Mouse (Mus musculus): ENCODE results near the gene Acsl5.

The Acsl5 gene

DNA sequence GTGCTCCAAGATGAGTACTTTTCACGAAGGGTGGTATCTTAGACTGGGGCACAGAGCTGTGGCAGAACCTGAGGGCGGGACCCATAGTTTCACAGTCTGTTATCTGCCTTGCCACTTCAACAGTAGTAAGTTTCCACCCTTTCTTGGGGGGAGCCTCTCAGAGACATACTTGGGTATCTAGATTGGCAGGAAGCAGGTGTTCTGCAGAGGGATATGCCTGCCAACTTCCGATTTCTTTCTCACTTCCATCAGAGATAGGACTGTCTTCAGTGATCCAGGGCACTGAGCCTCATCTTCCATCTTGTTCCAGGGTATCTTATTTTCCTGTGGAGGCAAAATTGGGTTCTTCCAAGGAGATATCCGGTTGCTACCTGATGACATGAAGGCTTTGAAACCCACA lies 32.4 kb downstream of the Acsl5 start:
- DNase-seq (ENCODE audit: low spot score in 2 of 2) = no peak

- no peak for DNase-seq (ENCODE audit: low spot score in 2 of 2)
Measured at GRCm38 (mm10) chr19:55286034-55286433, 34.3 kb downstream of the Acsl5 start.

- no peak for DNase-seq (ENCODE audit: low spot score in 2 of 2)
Measured at GRCm38 (mm10) chr19:55288974-55289373, 37.2 kb downstream of the Acsl5 start.

GRCm38 (mm10) chr19:55290621-55291270 lies 39.0 kb downstream of the Acsl5 start:
- no peak for DNase-seq (ENCODE audit: low spot score in 2 of 2)

DNA sequence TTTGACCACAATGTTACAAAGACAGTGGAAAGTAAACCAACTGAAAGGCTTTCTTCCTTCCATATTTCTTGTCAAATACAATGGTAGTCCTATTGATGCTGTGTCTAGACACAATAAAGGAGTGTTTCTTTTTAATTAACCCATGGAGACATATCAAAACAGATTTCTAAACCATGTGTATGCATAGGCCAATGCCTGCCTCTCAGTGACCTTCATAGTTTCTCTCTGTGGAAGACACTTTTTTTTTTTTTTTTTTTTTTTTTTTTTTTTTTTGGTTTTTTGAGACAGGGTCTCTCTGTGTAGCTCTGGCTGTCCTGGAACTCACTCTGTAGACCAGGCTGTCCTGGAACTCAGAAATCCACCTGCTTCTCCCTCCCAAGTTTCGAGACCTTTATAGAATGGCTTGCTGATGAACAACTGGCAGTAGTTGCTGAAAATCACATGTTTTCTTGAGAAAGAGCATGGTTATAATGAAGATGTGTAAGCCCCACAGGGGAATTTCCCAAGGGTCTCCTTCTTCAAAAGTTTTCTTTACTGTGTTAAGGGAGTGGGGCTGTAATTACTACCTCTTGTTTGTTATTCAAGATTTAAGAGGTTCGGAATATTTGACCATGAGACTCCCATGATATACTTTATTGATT lies 40.6 kb downstream of the Acsl5 start:
- no peak for DNase-seq (ENCODE audit: low spot score in 2 of 2)

GRCm38 (mm10) chr19:55293175-55293574 lies 41.4 kb downstream of the Acsl5 start:
- DNase-seq (ENCODE audit: low spot score in 2 of 2) = no peak

DNA sequence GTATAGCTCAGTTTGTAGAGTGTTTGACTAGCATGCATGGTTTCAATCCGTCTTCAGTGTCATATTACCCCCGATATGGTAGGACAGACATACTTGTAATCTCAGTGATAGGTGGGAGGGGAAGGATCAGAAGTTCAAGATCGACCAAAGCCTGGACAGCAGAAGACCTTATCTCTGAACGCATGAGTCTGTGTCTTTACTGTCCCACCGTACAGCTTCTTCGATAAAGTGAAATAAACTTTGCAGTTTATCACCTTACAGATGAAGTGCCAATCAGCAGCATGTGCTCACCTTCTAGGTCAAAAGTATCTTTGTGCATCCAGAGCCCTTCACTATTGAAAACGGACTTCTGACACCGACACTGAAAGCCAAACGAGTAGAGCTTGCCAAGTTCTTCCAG lies 43.3 kb downstream of the Acsl5 start:
- no peak for DNase-seq (ENCODE audit: low spot score in 2 of 2)

DNA sequence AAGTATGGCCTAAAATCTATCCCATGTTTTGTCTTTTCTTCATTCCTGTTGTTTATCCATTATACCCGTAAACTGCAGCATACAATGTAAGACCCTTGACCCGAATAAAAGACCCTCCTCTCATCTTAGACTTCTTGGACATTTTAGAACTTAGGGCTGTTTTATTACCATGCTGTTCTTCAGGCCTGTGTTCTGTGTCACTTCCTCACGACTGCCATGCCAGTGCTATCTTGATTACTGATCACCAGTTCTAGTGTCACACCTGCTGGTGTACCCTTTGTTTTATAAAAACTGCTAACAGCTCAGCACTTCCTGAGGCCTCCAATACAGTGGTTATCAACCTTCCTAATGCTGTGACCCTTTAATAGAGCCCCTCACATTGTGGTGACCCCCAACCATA lies 43.8 kb downstream of the Acsl5 start:
- no peak for DNase-seq (ENCODE audit: low spot score in 2 of 2)

GRCm38 (mm10) chr19:55296301-55296700 lies 44.6 kb downstream of the Acsl5 start:
- DNase-seq (ENCODE audit: low spot score in 2 of 2) = no peak

GRCm38 (mm10) chr19:55297489-55297888 lies 45.8 kb downstream of the Acsl5 start:
- no peak for DNase-seq (ENCODE audit: low spot score in 2 of 2)

- no peak for DNase-seq (ENCODE audit: low spot score in 2 of 2)
Measured at GRCm38 (mm10) chr19:55297961-55298360, 46.2 kb downstream of the Acsl5 start.

DNA sequence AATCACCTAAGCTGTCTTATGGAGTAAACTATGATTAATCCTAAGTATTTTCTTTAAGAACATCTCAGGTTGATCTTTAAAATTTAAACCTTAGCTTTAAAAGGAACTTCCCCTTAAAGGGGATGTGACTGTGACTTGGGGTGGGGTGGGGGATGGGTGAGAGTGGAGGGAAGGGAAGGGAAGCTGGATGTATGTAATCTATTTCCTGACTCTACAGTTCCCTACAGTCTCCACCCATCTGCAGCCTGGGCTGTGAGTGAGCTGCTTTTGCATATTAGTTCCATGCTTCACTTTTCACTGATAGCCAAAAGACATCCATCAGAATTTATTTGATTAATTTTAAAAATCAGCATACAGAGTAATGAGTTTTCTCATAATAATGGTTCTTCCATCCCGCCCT lies 47.6 kb downstream of the Acsl5 start:
- no peak for DNase-seq (ENCODE audit: low spot score in 2 of 2)

DNA sequence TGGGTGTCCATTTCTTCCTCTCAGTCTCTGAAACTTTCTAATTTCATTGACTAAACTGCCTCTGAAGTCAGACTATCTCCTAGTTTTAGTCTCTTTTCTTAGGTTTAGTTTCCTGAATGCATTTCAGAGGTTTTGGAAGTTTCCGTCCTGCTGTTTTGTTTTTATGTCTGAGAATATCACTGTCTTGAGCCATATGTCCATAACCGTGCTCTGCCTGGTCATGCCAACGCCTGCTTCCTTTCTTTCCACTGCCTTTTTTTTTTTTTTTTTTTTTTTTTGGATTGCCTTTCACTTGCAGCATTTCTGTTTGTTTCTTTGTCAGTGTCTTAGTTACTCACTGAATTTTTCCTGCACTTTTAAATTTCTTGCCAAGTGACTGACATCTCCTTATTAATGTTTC lies 48.8 kb downstream of the Acsl5 start:
- DNase-seq (ENCODE audit: low spot score in 2 of 2) = no peak

DNA sequence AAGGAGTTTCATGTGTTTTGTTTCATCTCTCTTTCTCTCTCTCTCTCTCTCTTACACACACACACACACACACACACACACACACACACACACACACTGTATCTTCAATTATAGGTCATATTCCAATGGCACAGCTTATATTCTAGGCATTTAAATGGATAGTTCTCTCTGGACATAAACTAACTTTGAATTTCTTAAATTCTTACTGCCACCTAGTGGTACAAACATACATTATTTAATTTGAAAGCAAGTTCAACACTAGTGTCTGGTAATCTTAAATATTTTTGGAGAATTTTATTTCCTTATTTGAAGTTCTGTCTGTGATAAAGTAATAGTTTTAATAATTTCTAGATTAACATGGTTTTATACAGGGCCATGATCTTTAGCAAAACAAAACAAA lies 53.3 kb downstream of the Acsl5 start:
- DNase-seq (ENCODE audit: low spot score in 2 of 2) = no peak

DNA sequence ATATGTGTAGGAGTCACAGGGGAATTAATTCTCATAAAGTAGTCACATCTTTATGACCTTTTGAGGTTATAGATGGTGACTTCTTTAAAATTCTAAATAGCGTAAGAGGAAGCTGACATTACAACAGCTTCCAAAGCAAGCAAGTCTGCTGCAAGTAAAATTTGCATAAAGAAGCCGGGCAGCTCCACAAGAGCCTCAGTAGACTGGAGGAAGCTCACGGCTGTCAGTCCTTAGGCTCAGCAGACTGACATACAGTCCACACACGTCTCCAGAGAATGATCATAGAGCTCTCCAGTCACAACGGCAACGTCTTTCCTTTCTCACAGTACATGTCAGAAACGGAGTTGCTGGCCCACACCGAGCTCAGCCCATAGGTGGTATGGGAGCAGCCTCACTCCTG lies 60.1 kb downstream of the Acsl5 start:
- DNase-seq (ENCODE audit: low spot score in 2 of 2) = no peak

- no peak for DNase-seq (ENCODE audit: low spot score in 2 of 2)
Measured at GRCm38 (mm10) chr19:55313649-55314048, 61.9 kb downstream of the Acsl5 start.

DNA sequence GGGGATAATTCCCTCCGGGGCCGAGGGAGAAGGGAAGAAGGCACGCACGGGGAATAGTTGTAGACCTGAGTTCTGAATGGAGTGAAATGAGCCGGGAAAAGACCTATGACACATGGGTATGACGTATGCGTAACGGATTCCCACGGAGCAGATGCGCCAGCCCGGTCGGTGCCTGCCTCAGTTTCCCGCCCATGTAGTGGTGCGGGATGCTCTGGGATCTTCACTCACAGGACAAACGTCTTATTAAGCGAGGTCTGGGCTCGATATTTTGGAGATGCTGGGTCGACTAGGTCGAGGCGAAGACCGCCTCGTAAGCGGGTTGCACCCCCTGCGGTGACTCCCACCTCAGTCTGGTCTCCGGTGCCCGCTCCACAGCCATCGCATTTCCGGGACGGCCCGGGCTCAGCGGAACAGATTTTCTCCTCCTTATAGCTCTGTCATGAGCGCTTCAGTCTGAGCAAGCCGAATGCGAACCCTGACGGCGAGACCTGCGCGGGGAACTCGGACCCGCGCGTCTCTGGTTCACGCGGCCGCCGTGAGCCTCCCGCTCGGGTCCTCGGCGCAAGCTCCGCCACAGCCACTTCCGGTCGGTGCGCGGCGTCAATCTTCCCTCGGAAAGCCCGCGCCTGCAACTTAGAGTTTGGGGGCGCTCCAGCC lies 63.8 kb downstream of the Acsl5 start, which contains the start of gene Zdhhc6:
Gene Zdhhc6 (minus strand): TSS at position 581 of the 657 bp plus-strand sequence.
- DNase-seq (ENCODE audit: low spot score in 2 of 2) = peak; percentile 64 to 73

DNA sequence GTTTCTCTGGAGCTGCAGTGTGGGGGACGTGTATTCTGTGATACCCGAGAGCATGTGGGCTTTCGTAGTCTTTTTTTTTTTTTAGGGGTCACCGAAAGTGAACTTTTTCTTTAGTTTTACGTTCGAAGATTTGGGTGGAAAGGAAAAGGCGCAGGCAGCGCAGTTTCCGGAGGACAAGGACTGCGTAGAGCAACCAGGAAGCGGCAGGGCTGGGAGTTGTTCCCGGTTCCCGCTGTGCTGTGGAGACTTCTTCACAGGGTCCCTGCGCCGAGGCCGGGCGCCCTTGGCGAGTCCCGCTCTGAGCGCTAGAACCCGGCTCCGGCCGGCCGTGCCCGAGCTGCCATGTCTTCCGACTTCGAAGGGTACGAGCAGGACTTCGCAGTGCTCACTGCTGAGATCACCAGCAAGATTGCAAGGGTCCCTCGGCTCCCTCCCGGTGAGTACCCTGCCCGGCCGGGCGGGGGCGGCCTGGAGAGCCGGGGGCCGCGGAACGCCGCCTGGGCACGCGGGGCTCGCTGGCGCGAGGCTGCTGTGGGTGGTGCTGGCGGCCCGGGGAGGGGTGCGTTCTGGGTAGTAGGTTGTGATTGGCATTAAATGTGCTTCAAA lies 64.5 kb downstream of the Acsl5 start, which contains the start of gene Vti1a:
Gene Vti1a (plus strand): TSS at position 187 of the 606 bp plus-strand sequence.
- DNase-seq (ENCODE audit: low spot score in 2 of 2) = peak; percentile 78 to 85

DNA sequence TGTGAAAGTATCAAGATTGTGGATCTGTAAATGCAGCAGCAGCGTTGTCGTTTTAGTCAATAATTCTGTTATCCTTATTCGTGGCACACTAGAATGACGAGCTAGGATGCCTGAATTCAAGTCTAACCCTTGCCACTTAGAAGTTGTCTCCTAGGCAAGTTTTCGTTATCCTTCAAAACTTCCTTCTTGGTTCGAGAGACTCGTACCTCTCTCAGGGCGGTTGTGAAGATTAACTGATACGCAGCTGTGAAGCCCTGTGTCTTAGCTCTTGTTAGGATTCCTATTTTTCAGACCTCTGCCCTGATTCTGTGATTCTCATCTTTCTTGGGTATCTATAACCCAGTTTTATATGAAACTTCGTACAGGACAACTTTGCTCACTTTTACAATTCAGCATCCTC lies 65.2 kb downstream of the Acsl5 start:
- no peak for DNase-seq (ENCODE audit: low spot score in 2 of 2)

DNA sequence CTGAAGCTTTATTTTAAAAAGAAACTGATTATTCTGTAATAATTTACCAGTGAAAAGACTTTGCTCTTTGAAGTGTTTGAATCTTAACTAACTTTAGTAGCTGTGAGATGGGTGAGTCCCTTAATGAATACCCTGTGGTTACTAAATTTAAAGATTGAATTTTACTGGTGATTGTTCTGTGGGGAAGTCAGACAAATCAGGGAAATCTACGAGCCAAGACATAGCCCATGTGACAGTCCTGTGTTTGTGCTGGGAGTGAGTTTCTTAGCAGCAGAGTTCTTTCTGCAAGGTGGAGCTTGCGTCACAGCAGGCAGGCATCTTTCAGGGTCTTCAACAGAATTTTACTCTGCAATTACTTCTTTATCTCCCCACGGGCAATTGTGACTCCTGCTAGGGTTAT lies 67.3 kb downstream of the Acsl5 start:
- DNase-seq (ENCODE audit: low spot score in 2 of 2) = no peak

DNA sequence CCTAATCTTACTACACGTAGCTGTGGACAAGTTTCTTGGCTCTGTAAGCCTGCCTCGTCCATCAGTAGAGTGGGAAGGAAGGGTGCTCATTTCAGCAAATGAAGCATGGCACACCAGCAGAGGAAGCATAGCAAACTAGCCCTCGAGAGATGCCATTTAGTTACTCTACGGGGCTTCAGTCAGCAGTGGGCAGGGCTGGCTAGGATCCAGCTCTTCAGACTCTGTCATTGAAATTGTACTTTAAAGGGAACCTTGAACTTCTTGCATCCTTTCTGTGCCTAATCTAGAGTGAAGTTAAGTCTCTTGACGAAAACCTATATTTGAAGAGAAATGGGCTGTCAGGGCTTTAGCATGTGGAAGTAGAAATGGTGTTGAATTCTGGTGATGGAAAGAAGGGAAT lies 67.8 kb downstream of the Acsl5 start:
- DNase-seq (ENCODE audit: low spot score in 2 of 2) = no peak

- no peak for DNase-seq (ENCODE audit: low spot score in 2 of 2)
Measured at GRCm38 (mm10) chr19:55322604-55323003, 70.9 kb downstream of the Acsl5 start.

DNA sequence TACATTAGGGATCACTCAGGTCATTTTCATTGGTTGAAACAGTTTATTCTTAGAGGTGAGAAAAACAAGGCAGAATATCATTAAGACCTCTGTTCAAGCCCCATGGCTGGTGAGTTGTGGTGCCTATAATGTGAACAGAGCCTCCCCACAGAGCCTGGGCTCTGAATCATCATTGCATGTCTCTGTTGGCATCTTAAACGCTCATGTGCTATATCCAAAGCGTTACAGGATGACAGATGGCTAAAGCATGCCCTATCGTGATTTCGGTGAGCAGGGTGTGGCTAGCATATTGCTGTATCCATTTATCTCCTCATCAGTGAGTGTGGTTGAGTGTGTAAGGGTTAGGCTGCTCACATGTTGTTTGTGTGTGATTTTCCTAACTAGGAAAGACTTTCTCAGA lies 75.8 kb downstream of the Acsl5 start:
- DNase-seq (ENCODE audit: low spot score in 2 of 2) = no peak

Measured in frontal cortex, postnatal 25 days (tissue).